Comparison of ENCODE assay signal across 13 mouse cellular contexts in genomic region chr15:83772953-83773352, GRCm38 (mm10). TPM values are rescaled to one million over a fixed set of nuclear protein-coding genes. Genes with fewer than 3 reads are reported as not detected.
DNase-seq lines count a peak whose midpoint lies in the region; ATAC-seq and TF ChIP-seq lines count a peak whose summit lies in the region.
"Had no signal": no experiment of that assay in that cellular context is flagged by ENCODE, and none has a peak within 500 bp of the region (broad histone marks: within the 10 kb centered on the region; RNA-seq: fewer than 3 reads in every experiment).

No protein-coding gene starts in this region.

- WGBS in hindbrain, postnatal 0 days = 44% methylated on average over 4 of the region's 4 CpGs
- WGBS in hindbrain, embryonic 12.5 days = 87% methylated on average over 4 of the region's 4 CpGs
- WGBS in liver, adult 2 months = 30% methylated on average over 4 of the region's 4 CpGs
- WGBS in liver, embryonic 11.5 days = 82% methylated on average over 4 of the region's 4 CpGs

- no peak overlapping the region for H3K27ac ChIP-seq in hindbrain, postnatal 0 days
- H3K27ac ChIP-seq in hindbrain, embryonic 12.5 days = no peak overlapping the region
- H3K27ac ChIP-seq in liver, adult 2 months (replicated peaks; ENCODE audit: insufficient read depth, low read depth, low read length) = no peak overlapping the region
- H3K27ac ChIP-seq in liver, embryonic 11.5 days (ENCODE audit: low read depth, low read length) = no peak overlapping the region
- H3K27ac ChIP-seq: hindbrain, embryonic 13.5 days; limb, embryonic 10.5 days; midbrain, embryonic 12.5 days had no signal

- H3K4me2 ChIP-seq in hindbrain, postnatal 0 days (ENCODE audit: low read depth, low read length) = no peak overlapping the region
- H3K4me2 ChIP-seq in hindbrain, embryonic 12.5 days (replicated peaks) = no peak overlapping the region
- H3K4me2 ChIP-seq in liver, embryonic 11.5 days = no peak overlapping the region
- H3K4me2 ChIP-seq: hindbrain, embryonic 13.5 days; midbrain, embryonic 12.5 days had no signal

- peak; percentile 20 for DNase-seq in cerebellum, adult 9-10 months
- DNase-seq in cerebellum, postnatal 36 days = no peak
- peak; percentile 58 for DNase-seq in hindbrain, postnatal 0 days (ENCODE audit: low spot score)
- DNase-seq in liver, adult 2 months (ENCODE audit: extremely low read depth, low read depth, low spot score) = peak; percentile 82
- DNase-seq in liver, embryonic 11.5 days (ENCODE audit: low spot score) = no peak
- peak; percentile 33 to 38 for DNase-seq in right cerebral cortex, postnatal 36 days (ENCODE audit: low spot score in 2 of 2)
- DNase-seq in ovary, adult 18-20 months (ENCODE audit: low spot score) = no peak
- DNase-seq: thymus, adult 18-20 months had no signal

- ATAC-seq in hindbrain, postnatal 0 days = peak; percentile 62
- ATAC-seq in hindbrain, embryonic 12.5 days (ENCODE audit: low FRiP score) = no peak
- no peak for ATAC-seq in liver, embryonic 11.5 days (replicated peaks; ENCODE audit: low FRiP score)

- no peak overlapping the region for H3K9ac ChIP-seq in hindbrain, postnatal 0 days (replicated peaks; ENCODE audit: low read length)
- H3K9ac ChIP-seq in hindbrain, embryonic 12.5 days = no peak overlapping the region
- no peak overlapping the region for H3K9ac ChIP-seq in liver, adult 2 months (ENCODE audit: low read depth, low read length)
- no peak overlapping the region for H3K9ac ChIP-seq in liver, embryonic 11.5 days (ENCODE audit: low read depth, low read length)
- H3K9ac ChIP-seq: hindbrain, embryonic 13.5 days; midbrain, embryonic 12.5 days had no signal

- no peaks in the 10 kb centered on the region for H3K9me3 ChIP-seq in hindbrain, postnatal 0 days (ENCODE audit: low read length)
- H3K9me3 ChIP-seq in hindbrain, embryonic 12.5 days (replicated peaks) = no peaks in the 10 kb centered on the region
- no peaks in the 10 kb centered on the region for H3K9me3 ChIP-seq in liver, embryonic 11.5 days (ENCODE audit: control insufficient read depth, low read length)
- H3K9me3 ChIP-seq: hindbrain, embryonic 13.5 days; limb, embryonic 10.5 days; midbrain, embryonic 12.5 days had no signal

- no peaks in the 10 kb centered on the region for H3K36me3 ChIP-seq in hindbrain, postnatal 0 days (ENCODE audit: insufficient read depth, low read length)
- H3K36me3 ChIP-seq in hindbrain, embryonic 12.5 days = no peaks in the 10 kb centered on the region
- no peaks in the 10 kb centered on the region for H3K36me3 ChIP-seq in liver, adult 2 months (ENCODE audit: control insufficient read depth, insufficient read depth, low read length)
- H3K36me3 ChIP-seq in liver, embryonic 11.5 days (ENCODE audit: control insufficient read depth, insufficient read depth, low read length) = no peaks in the 10 kb centered on the region
- H3K36me3 ChIP-seq: hindbrain, embryonic 13.5 days; limb, embryonic 10.5 days; midbrain, embryonic 12.5 days had no signal

- H3K79me2 ChIP-seq in liver, adult 2 months (ENCODE audit: control insufficient read depth, insufficient read depth, low read length) = no peaks in the 10 kb centered on the region

- no peak overlapping the region for H3K4me3 ChIP-seq in hindbrain, postnatal 0 days (ENCODE audit: low read length)
- no peak overlapping the region for H3K4me3 ChIP-seq in hindbrain, embryonic 12.5 days
- no peak overlapping the region for H3K4me3 ChIP-seq in liver, adult 2 months (ENCODE audit: insufficient read depth, low read depth, low read length)
- no peak overlapping the region for H3K4me3 ChIP-seq in liver, embryonic 11.5 days (ENCODE audit: low read depth, low read length)
- H3K4me3 ChIP-seq: hindbrain, embryonic 13.5 days; limb, embryonic 10.5 days; midbrain, embryonic 12.5 days had no signal

- no peak for TF ChIP-seq CTCF in hindbrain, postnatal 0 days (IDR thresholded peaks at IDR 0.05; ENCODE audit: low read depth)
- TF ChIP-seq CTCF in liver, adult 2 months (IDR thresholded peaks at IDR 0.05; ENCODE audit: low read depth, low read length) = no peak

- TF ChIP-seq POLR2A in liver, adult 2 months (IDR thresholded peaks at IDR 0.05; ENCODE audit: extremely low read depth, insufficient read depth, low read length) = no peak

- H3K4me1 ChIP-seq in hindbrain, postnatal 0 days (ENCODE audit: insufficient read depth, low read length) = peaks cover 18% of the 10 kb centered on the region; the same call in 1 of the 2 replicates
- 0 out of 2 replicates have a peak, but pooled peaks cover 3% of the 10 kb centered on the region for H3K4me1 ChIP-seq in hindbrain, embryonic 12.5 days
- no peaks in the 10 kb centered on the region for H3K4me1 ChIP-seq in liver, adult 2 months (ENCODE audit: control insufficient read depth, insufficient read depth, low read length)
- H3K4me1 ChIP-seq in liver, embryonic 11.5 days (replicated peaks; ENCODE audit: control insufficient read depth, insufficient read depth, low read length) = no peaks in the 10 kb centered on the region
- H3K4me1 ChIP-seq: limb, embryonic 10.5 days; midbrain, embryonic 12.5 days had no signal

- H3K27me3 ChIP-seq in hindbrain, postnatal 0 days (ENCODE audit: insufficient read depth, low read length) = no peaks in the 10 kb centered on the region
- peaks cover 18% of the 10 kb centered on the region for H3K27me3 ChIP-seq in hindbrain, embryonic 12.5 days
- H3K27me3 ChIP-seq in liver, adult 2 months (ENCODE audit: control insufficient read depth, insufficient read depth, low read length) = no peaks in the 10 kb centered on the region
- peaks cover 12% of the 10 kb centered on the region for H3K27me3 ChIP-seq in liver, embryonic 11.5 days (replicated peaks; ENCODE audit: control insufficient read depth, insufficient read depth, low read length)

RNA-seq across cellular contexts. Expression of gene Mpped1, which starts 6.3 kb away (rescaled TPM):
- 31.4 and 48.3 TPM in 2 replicates for total RNA-seq in hindbrain, postnatal 0 days (2014; rRNA removed)
- polyA plus RNA-seq in hindbrain, postnatal 0 days (2015; fragmentation: Nextera tagmentation; extraction: Ambion mirVana) = 13.5 and 14.2 TPM in 2 replicates
- 3.1 and 4.9 TPM in 2 replicates for polyA plus RNA-seq in hindbrain, embryonic 12.5 days (2016; fragmentation: Nextera tagmentation; extraction: Ambion mirVana)
- total RNA-seq in liver, adult 2 months (2014; rRNA removed) = not detected in 2 replicates
- polyA plus RNA-seq in liver, adult 2 months (2012; rRNA removed) = 0.13 TPM in 1 of 2 replicates, not detected in the other
- polyA plus RNA-seq in liver, embryonic 11.5 days (2014; fragmentation: Nextera tagmentation; extraction: Ambion mirVana) = 0.18 and 0.29 TPM in 2 replicates
- polyA plus RNA-seq: liver, embryonic 16.5 days had no signal

RNA-seq across cellular contexts. Expression of gene Scube1, which starts 48.1 kb away (rescaled TPM):
- total RNA-seq in hindbrain, postnatal 0 days (2014; rRNA removed) = 13.4 TPM in 2 replicates
- polyA plus RNA-seq in hindbrain, postnatal 0 days (2015; fragmentation: Nextera tagmentation; extraction: Ambion mirVana) = 3.2 and 3.3 TPM in 2 replicates
- polyA plus RNA-seq in hindbrain, embryonic 12.5 days (2016; fragmentation: Nextera tagmentation; extraction: Ambion mirVana) = 32.4 and 33.2 TPM in 2 replicates
- 0.18 and 0.27 TPM in 2 replicates for total RNA-seq in liver, adult 2 months (2014; rRNA removed)
- polyA plus RNA-seq in liver, adult 2 months (2012; rRNA removed) = 0.13 and 0.27 TPM in 2 replicates
- polyA plus RNA-seq in liver, embryonic 11.5 days (2014; fragmentation: Nextera tagmentation; extraction: Ambion mirVana) = 2.5 and 4.0 TPM in 2 replicates

Comparison
In these comparisons a context has a peak if more than half of its experiments do, and no peak if none do; other contexts are left out.
1. DNase-seq: peak in cerebellum, adult 9-10 months (single experiment), hindbrain, postnatal 0 days (single experiment), liver, adult 2 months (single experiment) and right cerebral cortex, postnatal 36 days (2 of 2); none in cerebellum, postnatal 36 days (0 of 2), liver, embryonic 11.5 days (single experiment) and ovary, adult 18-20 months (single experiment).